Mouse (Mus musculus) bone marrow macrophage, adult 2 months (primary cell): ENCODE measurements at regions not wholly inside any gene's neighbourhood (a gene's known extent, or its start where the extent isn't known, plus 50 kb on each side); places are given as distances from the start of the nearest gene placed in this dataset.

Experiments
- H3K27ac ChIP-seq: 2 replicates; pipeline ENCODE4 v1.5.1; 2012; ENCODE audit warnings: low read depth, low read length; ENCODE audit not compliant: insufficient read depth
- H3K4me1 ChIP-seq: 2 replicates; pipeline ENCODE4 v1.6.1; 2012; ENCODE audit warnings: low read length; ENCODE audit not compliant: control insufficient read depth, insufficient read depth
- H3K4me3 ChIP-seq: 2 replicates; pipeline ENCODE4 v1.5.1; 2012; ENCODE audit warnings: mild to moderate bottlenecking, low read length, moderate library complexity; ENCODE audit not compliant: insufficient read depth
- CTCF ChIP-seq: IDR thresholded peaks from 2 replicates; pipeline ENCODE4 v1.5.1; 2012; ENCODE audit warnings: low read depth, mild to moderate bottlenecking, low read length, moderate library complexity
- POLR2A ChIP-seq: IDR thresholded peaks from 2 replicates; pipeline ENCODE4 v1.6.1; 2012; ENCODE audit warnings: mild to moderate bottlenecking, low read depth, low read length, borderline replicate concordance

DNA sequence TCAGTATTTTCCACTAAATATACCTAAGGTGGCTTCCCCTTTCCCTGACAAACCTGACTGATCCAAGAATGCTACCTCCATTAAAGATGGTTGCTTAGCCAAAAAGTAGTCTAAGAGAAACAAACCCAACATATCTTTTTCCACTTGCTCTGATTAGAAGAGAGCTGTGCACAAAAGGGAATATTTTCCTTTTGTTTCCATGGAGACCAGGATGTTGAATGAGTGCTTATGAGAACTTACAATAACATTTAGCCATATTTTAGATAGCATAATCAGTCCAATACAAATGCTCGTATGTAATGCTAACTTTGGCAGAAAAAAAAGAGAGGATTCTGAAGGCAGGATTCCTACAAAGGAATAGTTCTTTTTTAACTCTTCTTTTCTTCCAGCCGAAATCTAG, 161.3 kb upstream of the Ppp3ca start:
- no peak overlapping the region for H3K27ac ChIP-seq
- H3K4me3 ChIP-seq: no peak overlapping the region
- TF ChIP-seq POLR2A (no peak), CTCF (no peak)
- no peaks in the 10 kb centered on the region for H3K4me1 ChIP-seq

DNA sequence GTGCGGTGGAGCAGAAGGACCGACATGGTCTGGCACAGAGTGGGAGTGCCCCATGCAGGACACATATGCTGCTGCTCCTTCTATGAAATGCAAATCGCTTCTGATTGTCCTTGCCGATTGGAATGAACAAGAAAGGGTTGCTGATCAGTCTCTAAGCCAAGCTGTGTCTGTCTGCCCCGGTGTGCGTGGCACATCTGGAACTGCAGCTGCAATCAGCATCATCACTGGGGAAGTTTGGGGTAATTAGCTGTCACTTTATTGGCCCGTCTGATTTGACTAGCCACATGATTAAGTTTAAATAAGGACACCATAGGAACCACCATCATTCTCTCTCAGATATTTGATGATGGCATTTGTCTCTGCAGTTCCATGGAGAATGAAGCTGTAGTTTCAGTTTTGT, 162.9 kb upstream of the Ppp3ca start:
- H3K4me1 ChIP-seq: no peaks in the 10 kb centered on the region
- H3K27ac ChIP-seq: no peak overlapping the region
- H3K4me3 ChIP-seq: no peak overlapping the region
- TF ChIP-seq CTCF (no peak), POLR2A (no peak)

DNA sequence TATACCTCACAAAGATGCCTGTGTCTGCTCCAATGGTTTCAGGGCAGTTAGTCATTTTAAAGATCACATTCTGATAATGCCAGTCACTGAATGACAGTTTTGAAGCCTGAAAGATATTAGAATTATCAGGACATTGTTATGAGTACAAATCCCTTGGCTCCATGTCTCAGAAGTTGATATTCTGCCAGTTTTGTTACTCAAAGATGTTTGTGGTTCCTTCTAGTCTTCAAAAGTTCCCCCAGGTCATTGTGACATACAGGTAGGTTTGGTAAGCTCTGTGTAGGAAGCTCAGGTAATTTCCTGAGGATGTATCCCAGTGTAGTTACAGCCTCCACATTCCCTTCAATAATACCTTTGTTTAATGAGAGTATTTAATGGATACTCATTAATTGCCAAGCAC, 169.0 kb upstream of the Bank1 start:
- TF ChIP-seq POLR2A: no peak
- no peak for TF ChIP-seq CTCF
- Histone ChIP-seq H3K4me1 (no peaks in the 10 kb centered on the region), H3K27ac (no peak overlapping the region), H3K4me3 (no peak overlapping the region)

DNA sequence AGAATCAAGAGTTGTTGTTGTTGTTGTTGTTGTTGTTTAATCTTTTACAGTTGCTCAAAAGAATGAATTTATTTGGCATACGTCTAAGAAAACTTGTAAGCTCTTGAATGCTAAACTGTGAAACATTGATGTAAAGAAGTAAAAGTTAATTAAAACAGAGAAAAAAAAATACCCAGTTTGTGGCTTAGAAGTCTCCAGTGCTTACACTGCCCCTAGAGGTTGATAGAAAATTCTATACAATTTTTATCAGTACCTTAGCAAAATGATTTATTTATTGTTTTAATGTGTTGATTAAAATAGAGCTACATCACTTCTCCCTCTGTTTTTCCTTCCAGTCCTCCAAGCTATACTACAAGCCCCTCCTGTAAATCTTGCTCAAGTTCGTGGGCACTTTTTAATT, 165.8 kb upstream of the Bank1 start:
- H3K4me3 ChIP-seq: no peak overlapping the region
- no peak for TF ChIP-seq CTCF
- no peak for TF ChIP-seq POLR2A
- no peaks in the 10 kb centered on the region for H3K4me1 ChIP-seq
- H3K27ac ChIP-seq: no peak overlapping the region

DNA sequence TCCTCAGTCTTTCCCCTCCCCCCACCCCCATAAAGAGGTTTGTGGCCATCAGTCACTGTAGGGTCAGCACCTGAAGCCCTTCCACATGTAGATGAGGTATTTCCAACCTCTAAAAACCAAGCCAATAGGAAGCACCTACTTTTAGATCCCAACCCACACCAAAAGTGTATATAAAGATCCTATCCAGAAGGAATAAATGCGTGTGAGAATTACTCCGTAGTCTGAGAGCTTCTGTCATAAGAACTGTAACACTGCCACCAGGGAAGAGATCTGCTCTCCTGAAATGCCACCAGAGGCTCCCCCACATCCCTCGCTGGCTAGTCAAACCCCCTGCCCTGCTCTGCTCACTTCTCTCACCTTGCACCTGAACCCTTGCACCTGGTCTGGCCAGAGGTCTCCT, 145.8 kb upstream of the Bank1 start:
- TF ChIP-seq CTCF (no peak), POLR2A (no peak)
- Histone ChIP-seq H3K27ac (no peak overlapping the region), H3K4me1 (no peaks in the 10 kb centered on the region), H3K4me3 (no peak overlapping the region)

DNA sequence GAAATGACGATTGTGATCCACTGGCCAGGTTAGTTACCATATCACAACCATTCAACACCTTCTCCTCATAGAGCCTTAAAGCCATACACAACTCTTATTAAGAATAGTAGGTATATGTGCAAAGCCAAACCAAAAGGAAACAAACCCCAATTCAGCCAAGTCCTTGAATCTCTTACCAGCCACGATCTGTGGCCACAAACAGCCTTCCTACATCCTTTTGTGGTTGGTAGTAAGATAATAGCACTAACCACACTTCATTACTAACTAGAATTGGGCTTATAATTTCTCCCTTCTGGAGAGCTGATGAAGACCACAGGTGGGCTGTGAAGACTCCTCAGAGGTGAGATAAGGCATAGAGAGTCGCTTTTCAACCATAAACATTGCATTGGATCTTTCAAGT, 136.9 kb upstream of the Bank1 start:
- no peak overlapping the region for H3K4me3 ChIP-seq
- no peaks in the 10 kb centered on the region for H3K4me1 ChIP-seq
- TF ChIP-seq CTCF (no peak), POLR2A (no peak)
- H3K27ac ChIP-seq: no peak overlapping the region

DNA sequence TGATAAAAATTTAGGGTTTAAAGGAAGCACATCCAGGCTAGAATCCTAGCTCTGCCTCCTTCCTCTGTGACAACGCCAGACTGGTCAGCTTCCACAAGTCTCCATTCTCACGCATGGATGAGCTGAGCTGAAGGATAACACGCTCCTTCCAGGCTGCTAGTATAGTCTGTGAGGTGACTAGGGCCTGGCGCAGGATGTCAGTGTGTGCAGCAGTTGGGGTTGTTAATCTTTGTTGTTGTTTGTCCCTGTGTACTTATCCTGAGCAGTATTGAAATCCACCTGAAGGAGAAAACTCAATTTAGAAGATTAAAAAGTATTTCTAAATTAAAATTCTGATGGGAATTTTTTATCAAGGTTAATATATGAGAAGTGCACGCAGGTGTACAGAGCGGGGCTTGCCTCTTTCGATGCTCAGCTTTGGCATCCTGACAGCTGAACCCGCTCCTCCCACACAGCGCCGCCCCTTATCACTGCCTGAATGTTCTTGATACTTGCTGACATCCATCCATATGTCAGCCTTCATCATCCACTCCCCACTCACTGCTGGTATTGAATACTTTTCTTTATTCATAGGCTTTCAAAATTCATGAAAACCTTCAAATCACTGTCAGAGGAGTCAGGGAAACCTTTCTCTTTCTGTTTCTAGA, 130.7 kb upstream of the Bank1 start:
- TF ChIP-seq CTCF (no peak), POLR2A (no peak)
- Histone ChIP-seq H3K4me1 (no peaks in the 10 kb centered on the region), H3K27ac (no peak overlapping the region), H3K4me3 (no peak overlapping the region)

DNA sequence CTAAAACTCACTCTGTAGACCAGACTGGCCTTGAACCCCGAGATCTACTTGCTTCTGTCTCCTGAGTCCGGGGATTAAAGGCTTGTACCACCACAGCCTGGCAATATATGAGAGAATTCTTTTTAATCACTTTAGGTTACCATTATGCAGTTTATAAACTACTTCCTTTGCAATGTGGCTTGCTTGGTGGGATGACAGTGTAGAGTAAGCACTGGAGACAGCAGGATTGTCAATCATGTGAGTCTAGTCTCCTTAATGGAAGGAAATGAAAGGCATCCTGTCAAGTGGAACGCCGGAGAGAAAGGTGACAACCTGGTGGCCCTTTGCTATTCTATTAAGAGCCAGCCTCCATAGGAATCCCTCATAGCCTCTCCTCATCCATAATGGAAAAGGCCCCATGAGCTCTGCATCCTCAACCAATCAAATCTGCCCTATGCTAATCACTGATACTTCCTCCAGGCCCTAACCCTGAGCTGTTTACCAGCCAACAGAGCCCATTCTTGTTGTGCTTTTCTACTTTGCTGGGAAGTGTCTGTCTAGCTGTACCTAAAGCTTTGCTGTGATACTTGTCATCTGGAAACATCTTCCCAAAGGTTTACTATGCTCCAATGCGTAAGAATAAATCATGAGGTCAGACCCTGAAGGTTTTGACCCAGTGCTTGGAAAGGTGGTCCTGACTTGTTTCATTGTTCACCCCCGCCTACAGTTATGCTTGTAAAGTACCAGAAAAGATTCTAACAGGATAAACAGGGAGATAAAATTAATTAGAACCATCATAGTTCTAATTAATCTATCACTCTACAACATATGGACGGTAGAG, 130.0 kb upstream of the Bank1 start:
- Histone ChIP-seq H3K27ac (no peak overlapping the region), H3K4me3 (no peak overlapping the region), H3K4me1 (no peaks in the 10 kb centered on the region)
- no peak for TF ChIP-seq POLR2A
- TF ChIP-seq CTCF: no peak

DNA sequence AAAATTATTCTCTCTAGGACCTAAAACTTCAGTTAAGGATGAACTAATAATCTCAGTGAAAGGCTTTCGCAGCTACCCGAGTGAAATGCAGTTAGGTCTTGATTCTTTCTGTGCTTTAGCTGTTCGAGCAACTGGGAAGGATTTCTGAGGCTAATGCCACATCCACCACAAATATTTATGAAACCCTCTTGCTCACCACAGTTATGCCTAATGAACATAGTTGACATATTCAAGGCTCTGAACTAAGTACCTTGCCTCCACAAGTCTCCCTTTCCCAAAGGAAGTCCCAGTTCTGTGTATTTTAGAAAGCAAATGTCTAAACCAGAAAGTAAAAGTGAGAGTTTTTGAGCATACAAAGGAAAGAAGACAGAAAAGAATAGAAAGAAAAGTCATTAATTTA, 129.1 kb upstream of the Bank1 start:
- Histone ChIP-seq H3K4me1 (no peaks in the 10 kb centered on the region), H3K27ac (no peak overlapping the region), H3K4me3 (no peak overlapping the region)
- TF ChIP-seq CTCF (no peak), POLR2A (no peak)

DNA sequence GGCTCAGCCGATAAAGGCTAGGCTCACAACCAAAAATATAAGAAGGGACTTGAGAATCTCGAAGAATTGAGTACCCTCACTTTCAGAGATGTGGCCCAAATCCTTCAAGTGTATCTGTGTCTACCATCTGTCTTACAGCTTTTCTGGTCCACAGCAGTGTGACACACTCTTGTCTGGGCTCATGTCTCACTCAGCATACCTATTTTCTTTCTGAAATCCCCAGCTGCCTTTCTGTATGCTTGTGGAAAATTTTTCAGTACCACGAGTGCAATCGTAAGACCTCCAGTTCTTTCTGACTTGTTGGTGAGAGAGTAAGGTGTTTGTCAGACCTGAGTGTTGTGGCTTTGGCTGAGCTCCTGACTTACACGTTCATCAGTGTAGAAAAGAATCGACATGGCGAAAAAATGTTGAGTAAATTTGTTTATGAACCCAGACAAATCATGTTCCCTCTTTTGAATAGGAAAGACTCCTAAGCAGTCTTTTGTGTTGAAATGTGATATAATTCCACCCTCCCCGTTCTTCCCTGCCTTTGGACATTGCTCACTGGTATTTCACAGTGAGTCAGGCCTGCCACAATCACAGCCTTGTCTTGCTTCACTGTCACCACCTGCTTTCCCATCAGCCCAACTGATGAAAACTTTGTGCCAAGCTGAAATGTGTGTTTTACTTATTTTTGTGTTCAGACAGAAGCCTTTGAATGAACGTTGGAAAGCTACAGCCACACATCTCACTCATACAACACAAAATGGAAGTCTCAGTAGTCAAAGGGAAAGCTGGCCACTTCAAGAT, 125.3 kb upstream of the Bank1 start:
- H3K4me3 ChIP-seq: no peak overlapping the region
- no peak for TF ChIP-seq POLR2A
- H3K27ac ChIP-seq: no peak overlapping the region
- 0 out of 2 replicates have a peak, but pooled peaks cover 2% of the 10 kb centered on the region for H3K4me1 ChIP-seq
